Mouse (Mus musculus) gastrocnemius, postnatal 4 days (tissue): ENCODE data around the gene B4galnt3. TPM values are rescaled to one million over a fixed set of nuclear protein-coding genes. Genes with fewer than 3 reads are reported as not detected.

ENCODE experiments used
- DNase-seq, 2 experiments: peaks; one replicate each; pipeline ENCODE4 v3.0.0; 2021 to 2022; ENCODE audit warnings: low spot score in 2 of 2, mixed read lengths in 2 of 2
- total RNA-seq, 2 experiments: library from RNA; stranded (reverse); gene quantifications; 2 replicates each; pipeline ENCODE4 v1.2.3; 2021

The B4galnt3 gene
- total RNA-seq, 2 experiments from 2014 or later = 3.7 to 5.0 TPM

DNA sequence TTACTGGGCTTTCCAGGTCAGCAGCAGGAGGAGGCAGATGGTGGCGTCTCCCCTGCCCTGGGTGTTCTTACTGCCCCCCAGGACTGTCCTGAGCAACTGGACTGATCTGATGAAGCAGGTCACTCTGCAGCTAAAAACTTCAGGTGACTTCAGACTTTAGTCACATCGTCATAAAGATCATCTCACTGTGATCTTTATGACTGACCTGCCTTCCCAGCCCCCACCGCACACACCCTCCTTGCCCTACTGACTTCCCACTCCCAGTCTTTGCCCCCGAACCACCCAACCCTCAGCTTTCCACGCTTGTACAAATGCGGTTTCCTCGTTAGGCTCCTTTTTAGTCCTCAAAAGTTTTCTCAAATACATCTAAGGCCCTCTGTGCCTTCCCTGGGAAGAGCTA, 67.3 kb downstream of the B4galnt3 start:
- DNase-seq = no peak

DNA sequence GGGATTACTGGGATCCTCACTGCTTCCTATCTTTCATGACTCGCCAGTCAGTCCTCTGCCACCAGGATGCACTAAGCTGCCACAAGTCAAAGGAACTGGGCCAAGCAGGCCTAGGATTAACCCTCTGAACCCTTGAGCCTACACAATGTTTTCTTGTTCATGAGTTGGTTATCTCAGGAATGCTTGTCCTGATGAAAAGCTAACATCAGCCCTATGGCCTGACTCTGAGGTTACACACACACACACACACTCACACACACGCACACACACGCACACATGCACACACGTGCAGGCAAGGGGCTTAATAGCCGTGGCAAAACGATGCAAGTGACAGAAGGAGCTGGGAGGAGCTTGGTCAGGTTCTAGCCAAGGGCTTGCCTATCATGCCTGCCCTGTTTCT, 69.0 kb downstream of the B4galnt3 start:
- no peak for DNase-seq

DNA sequence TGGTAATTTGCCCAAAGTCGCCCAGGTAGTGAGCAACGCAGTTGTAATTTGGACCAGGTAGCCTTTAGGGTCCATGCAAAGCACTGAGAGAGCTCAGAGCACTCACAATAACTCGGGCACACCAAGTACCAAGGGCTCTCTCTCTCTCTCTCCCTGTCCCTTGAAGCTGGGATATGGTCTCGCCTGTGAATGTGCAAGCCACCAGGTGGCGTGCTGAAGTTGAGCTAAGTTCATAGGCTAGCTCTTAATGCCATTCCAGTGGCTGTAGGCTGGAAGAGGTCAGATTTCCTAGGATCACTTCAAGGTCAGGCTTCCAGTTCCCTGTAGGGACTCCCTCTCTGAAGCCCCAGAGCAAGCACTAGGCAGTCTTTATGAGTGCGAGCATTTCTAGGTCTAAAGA, 71.7 kb downstream of the B4galnt3 start:
- peak in 1 of 2 experiments; percentile 65 for DNase-seq

DNA sequence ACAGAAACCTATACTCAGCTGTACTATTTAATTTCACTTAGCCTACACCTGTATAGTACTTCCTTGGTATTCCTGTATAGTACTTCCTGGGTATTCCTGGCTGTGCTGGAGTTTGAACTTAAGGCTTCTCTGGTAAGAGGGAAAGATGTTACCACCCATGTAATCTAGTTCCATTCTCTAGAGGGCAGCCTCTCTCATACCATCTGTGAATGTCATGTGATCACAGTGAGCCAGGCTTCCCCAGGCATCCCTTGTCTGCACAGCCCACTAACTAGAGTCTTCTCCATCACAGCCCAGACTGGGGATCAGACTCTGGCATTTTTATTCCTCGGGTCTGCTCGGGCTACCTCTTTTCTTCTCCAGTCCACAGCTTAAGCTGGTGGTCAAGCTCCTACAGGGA, 75.1 kb downstream of the B4galnt3 start:
- no peak for DNase-seq

DNA sequence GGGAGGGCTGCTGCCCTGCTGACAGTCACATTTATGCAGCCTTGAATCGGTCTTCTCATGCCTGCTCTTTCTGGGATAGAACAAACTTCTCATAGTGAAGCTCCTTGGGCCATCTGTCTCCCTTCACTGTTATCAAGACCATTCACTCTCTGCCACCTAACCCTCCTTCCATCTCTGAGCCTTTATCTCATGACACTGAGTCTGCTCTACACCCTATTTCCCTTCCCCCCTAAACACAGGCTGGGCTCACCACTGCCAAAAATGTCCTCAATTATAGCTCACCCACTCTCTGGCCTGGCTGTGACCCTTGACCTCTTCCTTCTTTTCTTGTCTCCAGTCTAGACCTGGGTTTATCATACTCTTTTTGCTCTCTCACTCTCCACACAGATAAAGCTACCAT, 77.7 kb downstream of the B4galnt3 start:
- no peak for DNase-seq

DNA sequence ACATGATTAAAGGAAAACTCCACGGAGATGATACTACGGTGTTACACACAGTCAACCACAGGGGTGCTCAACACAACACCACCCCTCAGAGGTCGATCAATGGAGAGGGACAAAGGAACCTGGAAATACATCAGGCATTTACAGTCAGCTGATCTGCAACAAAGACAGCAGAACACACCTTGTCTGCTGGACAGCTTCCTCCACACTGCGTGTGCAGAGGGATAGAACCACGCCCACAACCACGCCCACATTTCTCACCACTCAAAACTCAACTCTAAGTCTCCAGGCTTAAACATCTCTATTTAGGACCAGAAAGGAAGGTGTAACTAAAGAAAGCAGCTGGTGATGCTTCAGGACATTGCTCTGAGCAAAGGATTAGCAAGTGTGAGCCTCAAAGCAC, 82.8 kb downstream of the B4galnt3 start:
- no peak for DNase-seq

DNA sequence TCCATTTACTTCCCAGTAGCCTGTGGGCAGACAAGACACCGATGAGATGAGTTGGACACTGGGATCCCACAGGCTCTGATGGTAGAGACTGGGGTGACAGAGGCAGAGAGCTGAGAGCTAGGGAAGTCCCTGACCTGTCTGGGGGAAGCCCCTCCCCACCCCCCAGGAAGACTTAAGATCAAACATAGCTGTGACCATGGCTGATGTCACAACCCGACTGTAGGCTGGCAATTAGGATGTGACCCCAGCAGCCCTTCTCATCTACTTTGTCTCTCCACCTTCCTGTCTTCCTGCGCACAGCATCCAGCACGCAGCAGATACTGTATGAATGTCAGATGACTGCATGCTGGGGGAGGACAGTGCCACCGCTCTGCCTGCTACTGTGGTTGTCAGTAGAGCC, 87.8 kb downstream of the B4galnt3 start:
- no peak for DNase-seq

DNA sequence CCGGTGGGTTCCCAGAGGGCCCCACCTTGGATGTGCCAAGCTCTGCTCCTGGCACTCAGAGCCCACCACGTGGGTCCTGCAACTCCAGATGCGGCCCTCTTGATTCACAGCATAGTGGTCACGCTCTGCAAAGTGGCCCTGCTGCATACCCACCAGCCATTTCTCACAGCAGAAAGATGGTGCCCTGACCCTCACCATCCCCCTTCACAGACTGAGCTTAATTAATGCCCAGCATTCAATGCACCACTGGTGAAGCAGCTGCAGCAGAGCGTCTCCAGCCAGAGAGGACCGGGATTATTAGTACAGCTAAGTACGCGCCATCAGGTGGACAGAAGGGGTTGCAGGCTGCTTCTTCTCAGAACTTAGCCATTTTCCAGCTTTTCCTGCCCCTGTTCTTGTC, 92.0 kb downstream of the B4galnt3 start:
- DNase-seq = no peak

DNA sequence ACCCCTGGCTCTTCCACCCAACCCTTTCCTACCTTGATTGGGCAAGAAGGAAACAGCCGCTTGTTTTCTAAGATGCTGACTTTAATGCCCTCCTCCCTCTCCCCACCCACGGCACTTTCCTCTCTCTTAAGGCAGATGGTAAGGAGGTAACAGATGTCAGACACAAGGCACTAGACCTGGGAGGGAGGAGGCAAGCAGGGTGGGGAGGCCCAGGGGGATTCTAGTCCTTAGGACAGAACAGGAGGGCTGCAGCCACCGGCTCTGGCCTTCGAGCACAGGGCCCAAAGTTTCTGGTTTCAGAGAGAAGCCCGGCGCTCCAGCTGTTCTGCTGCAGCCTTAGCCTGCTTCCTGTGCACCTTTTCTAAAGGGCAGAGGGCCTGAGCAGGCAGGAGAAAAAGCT, 92.4 kb downstream of the B4galnt3 start:
- DNase-seq = no peak

DNA sequence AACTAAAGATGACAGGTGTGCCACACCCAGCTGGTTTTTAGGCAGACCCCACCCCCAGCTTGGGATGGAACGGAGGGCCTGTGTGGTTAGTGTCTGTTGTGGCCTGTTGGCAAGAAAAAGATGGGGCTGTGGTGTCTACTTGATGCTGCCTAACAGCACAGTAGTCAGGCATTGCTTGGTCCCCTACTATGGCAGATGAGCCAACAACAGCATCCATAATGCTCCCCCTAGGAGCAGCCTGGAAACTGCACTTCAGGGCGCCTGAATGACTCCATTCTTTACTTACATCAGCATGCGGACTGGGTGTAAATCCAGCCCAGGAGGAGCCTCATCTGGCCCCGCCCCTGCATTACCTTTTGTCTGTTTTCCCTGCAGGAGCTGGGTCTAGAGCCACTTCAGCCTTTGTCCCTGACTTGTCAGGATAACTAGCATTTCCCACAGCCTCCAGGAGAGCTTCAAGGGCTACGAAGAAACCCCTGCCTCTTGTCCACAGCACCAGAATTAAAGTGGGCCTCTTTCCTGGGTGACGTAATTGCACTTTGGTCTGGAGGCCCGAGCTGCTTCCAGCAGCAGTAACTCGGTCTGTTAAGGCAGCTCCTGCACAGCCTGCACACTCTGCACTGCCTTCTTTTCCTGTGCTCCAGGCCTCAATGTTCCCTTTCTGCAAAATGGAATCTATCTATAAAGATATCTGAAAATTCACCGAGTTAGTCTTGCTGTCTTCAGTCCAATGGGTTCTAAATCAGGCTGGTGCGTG, 94.5 kb downstream of the B4galnt3 start:
- no peak for DNase-seq

DNA sequence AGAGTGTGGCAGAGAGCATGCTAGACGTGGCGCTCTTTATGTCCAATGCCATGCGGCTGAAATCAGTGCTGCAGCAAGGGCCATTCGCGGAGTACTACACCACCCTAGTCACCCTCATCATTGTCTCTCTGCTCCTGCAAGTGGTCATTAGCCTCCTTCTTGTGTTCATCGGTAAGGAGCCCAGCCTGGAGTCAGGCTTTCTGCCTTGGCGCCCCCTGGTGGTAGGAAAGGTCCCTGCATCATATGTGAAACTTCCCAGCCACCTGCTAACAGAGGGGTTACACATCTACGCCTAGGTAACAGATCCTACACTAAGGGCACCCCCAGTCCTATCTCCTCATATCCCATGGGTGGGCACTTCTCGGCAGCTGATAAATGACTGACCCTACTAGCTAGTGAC, 96.4 kb downstream of the B4galnt3 start:
- DNase-seq = peak; percentile 71 to 73

DNA sequence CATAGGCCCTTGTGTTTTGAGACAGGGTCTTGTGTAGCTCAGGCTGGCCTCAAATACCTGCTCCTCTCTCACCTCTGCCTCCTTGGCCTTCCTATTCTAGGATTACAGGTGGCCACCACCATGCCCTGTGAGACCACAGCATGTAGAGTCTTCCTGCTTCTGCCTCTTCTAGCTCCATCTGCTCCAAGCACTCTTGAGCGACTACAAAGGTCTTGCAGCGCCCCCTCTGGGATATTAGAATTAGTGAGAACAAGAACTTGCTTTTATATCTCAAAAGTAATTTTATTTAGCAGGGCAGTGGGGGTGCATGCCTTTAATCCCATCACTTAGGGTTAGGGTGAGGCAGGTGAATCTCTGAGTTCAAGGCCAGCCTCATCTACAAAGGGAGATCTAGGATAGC, 97.5 kb downstream of the B4galnt3 start:
- no peak for DNase-seq

DNA sequence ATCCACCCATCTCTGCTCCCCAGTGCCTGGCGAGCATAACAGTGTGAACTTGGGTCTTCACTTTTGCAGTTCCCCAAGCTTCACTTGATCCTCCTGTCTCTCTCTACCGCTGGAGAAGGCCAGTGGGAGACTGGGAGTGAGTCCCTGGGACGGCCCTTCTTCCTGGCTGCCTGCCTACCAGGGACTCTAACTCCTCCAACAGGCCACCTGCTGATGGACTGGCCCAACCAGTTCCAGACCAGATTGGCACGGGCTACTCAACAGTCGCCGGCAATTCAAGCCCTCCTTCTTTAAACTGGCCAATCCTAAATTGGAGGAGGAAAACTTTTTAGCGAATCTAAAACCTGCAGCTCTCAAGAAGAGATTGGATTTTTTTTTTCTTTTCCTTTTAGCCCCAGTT, 99.4 kb downstream of the B4galnt3 start:
- DNase-seq = peak in 1 of 2 experiments; percentile 55

DNA sequence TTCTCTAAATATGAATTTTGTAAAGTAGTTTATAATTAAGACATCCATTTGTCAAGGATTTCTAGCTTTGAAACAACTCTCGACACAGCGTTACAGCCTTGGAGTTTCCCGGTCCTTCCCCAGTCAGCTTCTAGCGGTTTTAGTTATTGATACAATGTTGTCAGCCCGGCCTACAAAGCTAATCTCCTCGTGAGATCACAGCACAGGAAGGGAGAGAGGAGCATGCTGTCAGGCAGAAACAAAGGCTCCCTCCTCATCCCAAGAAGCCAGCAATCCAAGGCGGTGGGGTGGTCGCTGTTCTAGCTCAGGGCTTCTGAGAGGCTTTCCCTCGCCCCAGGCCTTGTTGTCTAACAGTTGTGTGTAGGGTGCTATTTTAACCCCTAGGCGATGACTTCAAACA, 100.1 kb downstream of the B4galnt3 start:
- no peak for DNase-seq

DNA sequence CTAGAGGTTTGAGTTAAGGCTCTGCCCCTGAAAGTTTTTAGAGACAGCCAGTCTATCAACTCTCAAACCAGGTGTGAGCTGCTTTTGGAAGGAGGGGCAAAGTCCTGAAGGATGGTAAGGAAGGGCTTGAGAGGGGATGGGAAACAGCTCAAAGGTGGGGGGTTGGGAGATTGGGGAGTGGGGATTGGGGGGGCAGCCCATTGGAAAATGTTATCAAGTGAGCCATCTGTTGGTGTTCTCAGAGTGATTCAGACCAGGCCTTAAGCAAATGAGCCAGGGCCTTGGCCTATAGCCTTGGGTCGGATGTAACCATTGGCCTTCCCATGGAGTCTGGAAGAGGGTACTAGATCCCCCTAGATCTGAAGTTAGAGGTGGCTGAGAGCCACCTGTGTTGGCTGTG, 100.6 kb downstream of the B4galnt3 start:
- DNase-seq = no peak

DNA sequence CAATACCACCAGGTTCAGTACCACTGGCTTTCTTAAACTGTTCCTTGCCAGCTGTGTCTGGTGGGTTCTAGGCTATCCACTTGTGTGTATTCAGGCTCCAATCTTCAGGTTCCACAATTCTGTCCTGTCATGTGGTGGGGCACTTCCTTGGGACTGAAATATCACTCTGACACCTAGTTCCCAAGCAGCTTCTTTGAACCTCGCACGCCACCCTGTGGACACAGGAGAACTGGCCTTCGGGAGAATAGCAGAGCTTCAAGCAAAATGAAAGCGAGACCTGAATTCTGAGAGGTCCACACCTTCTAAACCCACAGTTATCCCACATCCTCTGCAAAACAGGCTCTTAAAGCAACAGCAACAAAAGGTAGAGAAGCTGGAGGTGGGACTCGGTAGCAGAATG, 101.2 kb downstream of the B4galnt3 start:
- DNase-seq = peak; percentile 66 to 82

DNA sequence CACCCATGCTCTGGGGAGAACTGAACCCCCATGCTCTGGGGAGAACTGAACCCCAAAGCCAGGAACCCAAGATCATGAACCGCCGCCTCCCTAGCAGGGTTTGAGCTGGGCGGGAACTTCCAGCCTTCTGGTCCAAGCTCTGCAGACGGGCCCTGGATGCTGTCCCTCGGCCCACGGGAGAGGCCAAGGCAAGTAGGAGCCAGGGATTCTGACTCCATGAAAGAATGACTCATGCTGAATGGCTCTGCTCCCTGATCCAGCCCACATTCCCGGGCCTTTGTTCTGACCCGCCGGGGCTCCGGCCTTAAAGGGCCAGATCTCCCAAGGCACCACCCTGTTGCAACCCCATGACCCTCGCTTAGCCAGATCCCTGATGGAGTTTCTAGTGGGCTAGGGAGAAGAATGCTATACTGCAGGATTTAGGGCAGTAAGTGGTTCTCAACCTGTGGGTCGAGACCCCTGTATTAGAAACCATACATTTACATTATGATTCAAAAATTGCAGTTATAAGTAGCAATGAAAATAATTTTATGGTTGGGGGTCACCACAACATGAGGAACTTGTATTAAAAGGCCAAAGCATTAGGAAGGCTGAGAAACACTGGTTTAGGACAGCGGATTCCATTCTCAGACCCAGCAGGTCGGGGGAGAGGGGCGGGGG, 102.0 kb downstream of the B4galnt3 start:
- DNase-seq = peak; percentile 71 to 81

DNA sequence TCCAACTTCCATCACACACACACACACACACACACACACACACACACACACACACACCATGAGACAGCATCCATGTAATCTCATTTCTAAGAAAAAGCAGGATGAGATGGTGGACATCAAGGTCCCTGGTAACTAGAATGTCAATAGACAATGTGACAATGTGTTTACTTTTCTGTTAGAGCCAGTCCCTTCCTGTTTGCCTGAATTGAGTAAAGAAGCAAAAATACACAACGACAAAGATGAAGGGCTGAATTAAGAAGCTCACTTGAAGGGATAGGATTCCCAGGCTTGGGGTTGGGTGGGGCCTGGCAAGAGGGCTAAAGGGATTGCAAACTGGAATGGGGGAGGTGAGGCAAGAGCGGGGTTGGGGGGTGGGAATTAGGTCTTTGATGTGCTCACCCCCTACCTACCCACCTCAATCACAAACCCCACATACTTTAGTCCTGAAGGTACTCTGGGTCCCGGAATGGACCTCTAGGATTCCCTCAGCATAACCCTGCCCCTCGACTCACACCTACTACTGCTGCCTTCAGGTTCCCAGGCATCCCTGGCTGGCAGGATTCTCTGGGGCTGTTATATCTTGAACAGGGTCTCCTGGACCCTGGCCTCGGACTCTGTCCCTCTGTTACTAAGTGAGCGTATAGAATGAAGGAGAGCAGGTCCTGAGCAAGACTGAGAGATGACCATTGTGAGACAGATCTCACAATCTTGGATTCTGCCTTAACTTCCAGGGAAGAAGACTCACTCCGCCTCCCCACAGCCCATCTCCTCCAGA, 102.8 kb downstream of the B4galnt3 start:
- no peak for DNase-seq

DNA sequence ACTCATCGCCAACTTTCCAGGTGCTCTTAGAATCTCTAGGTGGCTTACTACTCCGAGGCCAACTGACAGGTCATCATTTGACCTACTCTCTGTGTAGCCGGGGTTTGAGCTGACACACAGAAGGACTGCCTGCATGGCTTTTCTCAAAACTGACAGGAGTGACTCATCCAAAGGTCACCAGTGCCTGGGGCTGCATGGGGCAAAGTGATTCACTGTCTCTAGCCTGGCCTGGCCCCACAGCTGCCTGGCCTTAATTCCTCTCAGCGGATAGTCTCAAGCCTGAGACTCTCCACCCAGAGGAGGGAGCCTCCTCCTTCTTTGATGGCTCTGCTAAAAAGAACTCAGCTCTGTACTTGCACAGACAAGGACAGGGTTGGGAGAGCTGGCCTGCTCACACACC, 103.4 kb downstream of the B4galnt3 start:
- DNase-seq = no peak

DNA sequence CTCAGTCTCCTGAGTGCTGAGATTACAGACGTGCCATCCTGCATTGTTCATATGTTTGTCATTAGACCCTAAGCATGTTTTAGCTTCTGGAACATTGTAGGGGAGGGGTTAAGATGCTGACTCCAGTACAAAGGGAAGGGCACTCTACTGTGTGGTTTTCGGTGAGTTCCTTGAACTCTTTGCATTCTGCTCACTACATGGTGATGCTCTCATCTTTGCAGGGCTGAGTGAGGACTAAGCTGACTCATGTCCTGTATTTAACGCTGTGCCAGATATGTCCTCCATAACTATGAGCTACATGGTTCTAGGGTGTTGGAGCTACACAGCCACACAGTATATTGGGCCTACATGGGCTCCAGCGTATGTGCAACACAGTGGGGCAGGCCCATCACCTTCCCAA, 104.0 kb downstream of the B4galnt3 start:
- no peak for DNase-seq

DNA sequence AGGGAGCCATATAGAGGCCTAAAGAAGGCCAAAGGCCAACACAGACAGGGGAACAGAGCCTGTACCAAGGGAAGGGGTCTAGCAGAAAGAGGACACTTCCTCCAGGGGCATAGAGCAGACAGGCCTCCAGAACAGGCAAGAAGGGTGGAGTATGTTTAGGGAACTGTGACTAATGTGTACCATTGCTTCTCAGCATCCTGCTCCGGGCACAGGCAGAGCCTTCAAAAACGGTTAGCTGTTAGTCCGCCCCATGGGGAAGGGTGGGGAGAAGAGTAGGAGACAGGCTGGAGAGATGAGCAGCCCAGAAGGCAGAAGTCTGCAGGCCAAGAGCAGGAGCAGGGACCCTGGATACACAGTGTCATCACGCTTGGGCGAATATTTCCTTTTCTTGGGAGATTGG, 105.1 kb downstream of the B4galnt3 start:
- no peak for DNase-seq
